Mouse (Mus musculus): Measurements from ENCODE around the gene Maml2. TPM values are rescaled to one million over a fixed set of nuclear protein-coding genes. Genes with fewer than 3 reads are reported as not detected.

Gene Maml2
- polyA plus RNA-seq, 1 experiment, result 1.5 TPM

GRCm38 (mm10) chr9:13323074-13323473 lies 25.3 kb downstream of the Maml2 start:
- no peak overlapping the region for H3K4me3 ChIP-seq (ENCODE audit: insufficient read depth, poor library complexity, severe bottlenecking)
- H3K79me2 ChIP-seq (ENCODE audit: control insufficient read depth, insufficient read depth), result no peaks in the 10 kb centered on the region
- H3K79me3 ChIP-seq (ENCODE audit: low read depth), result no peaks in the 10 kb centered on the region
- H3ac ChIP-seq (ENCODE audit: control insufficient read depth, insufficient read length, low read depth), result no peak overlapping the region
- no peaks in the 10 kb centered on the region for H3K27me3 ChIP-seq (ENCODE audit: control insufficient read depth, insufficient read depth, insufficient read length)
- H3K36me3 ChIP-seq (ENCODE audit: control insufficient read depth, insufficient read depth), result no peaks in the 10 kb centered on the region
- TF ChIP-seq MYOD1 (IDR thresholded peaks at IDR 0.05; ENCODE audit: control insufficient read depth, insufficient read length, low read depth) (peak; percentile 26), CEBPB (IDR thresholded peaks at IDR 0.05; ENCODE audit: low read depth) (no peak)

- no peak overlapping the region for H3K4me3 ChIP-seq (ENCODE audit: insufficient read depth, poor library complexity, severe bottlenecking)
- H3K36me3 ChIP-seq (ENCODE audit: control insufficient read depth, insufficient read depth), result no peaks in the 10 kb centered on the region
- H3K27me3 ChIP-seq (ENCODE audit: control insufficient read depth, insufficient read depth, insufficient read length), result no peaks in the 10 kb centered on the region
- H3ac ChIP-seq (ENCODE audit: control insufficient read depth, insufficient read length, low read depth), result no peak overlapping the region
- TF ChIP-seq MYOD1 (IDR thresholded peaks at IDR 0.05; ENCODE audit: control insufficient read depth, insufficient read length, low read depth) (no peak), CEBPB (IDR thresholded peaks at IDR 0.05; ENCODE audit: low read depth) (no peak), MYOG (IDR thresholded peaks at IDR 0.05; ENCODE audit: control insufficient read depth, extremely low read depth, insufficient read length) (no peak), CTCF (IDR thresholded peaks at IDR 0.05; ENCODE audit: control insufficient read depth, insufficient read depth, insufficient read length) (no peak)
- H3K79me3 ChIP-seq (ENCODE audit: low read depth), result no peaks in the 10 kb centered on the region
- H3K79me2 ChIP-seq (ENCODE audit: control insufficient read depth, insufficient read depth), result no peaks in the 10 kb centered on the region
These were observed 25.9 kb downstream of the Maml2 start for GRCm38 (mm10) chr9:13323612-13324011.

- Histone ChIP-seq H3K27me3 (ENCODE audit: control insufficient read depth, insufficient read depth, insufficient read length) (no peaks in the 10 kb centered on the region), H3K36me3 (ENCODE audit: control insufficient read depth, insufficient read depth) (no peaks in the 10 kb centered on the region), H3K79me3 (ENCODE audit: low read depth) (no peaks in the 10 kb centered on the region), H3K4me3 (ENCODE audit: insufficient read depth, poor library complexity, severe bottlenecking) (no peak overlapping the region), H3ac (ENCODE audit: control insufficient read depth, insufficient read length, low read depth) (no peak overlapping the region), H3K79me2 (ENCODE audit: control insufficient read depth, insufficient read depth) (no peaks in the 10 kb centered on the region)
- TF ChIP-seq USF1 (IDR thresholded peaks at IDR 0.05; ENCODE audit: low read depth) (no peak), MYOD1 (IDR thresholded peaks at IDR 0.05; ENCODE audit: control insufficient read depth, insufficient read length, low read depth) (no peak), CTCF (IDR thresholded peaks at IDR 0.05; ENCODE audit: control insufficient read depth, insufficient read depth, insufficient read length) (no peak), MAX (IDR thresholded peaks at IDR 0.05) (no peak), MYOG (IDR thresholded peaks at IDR 0.05; ENCODE audit: control insufficient read depth, extremely low read depth, insufficient read length) (no peak), FOSL1 (IDR thresholded peaks at IDR 0.05; ENCODE audit: insufficient read depth, low read length, poor library complexity, severe bottlenecking) (no peak), CEBPB (IDR thresholded peaks at IDR 0.05; ENCODE audit: low read depth) (no peak)
These were observed 116.5 kb downstream of the Maml2 start for GRCm38 (mm10) chr9:13414230-13414766.

- H3K79me3 ChIP-seq (ENCODE audit: low read depth), result no peaks in the 10 kb centered on the region
- peak overlapping the region; percentile 42 for H3ac ChIP-seq (ENCODE audit: control insufficient read depth, insufficient read length, low read depth)
- H3K4me3 ChIP-seq (ENCODE audit: insufficient read depth, poor library complexity, severe bottlenecking), result no peak overlapping the region
- no peaks in the 10 kb centered on the region for H3K79me2 ChIP-seq (ENCODE audit: control insufficient read depth, insufficient read depth)
- TF ChIP-seq MYOG (IDR thresholded peaks at IDR 0.05; ENCODE audit: control insufficient read depth, extremely low read depth, insufficient read length) (no peak), CTCF (IDR thresholded peaks at IDR 0.05; ENCODE audit: control insufficient read depth, insufficient read depth, insufficient read length) (no peak), MAX (IDR thresholded peaks at IDR 0.05) (no peak), USF1 (IDR thresholded peaks at IDR 0.05; ENCODE audit: low read depth) (no peak), FOSL1 (IDR thresholded peaks at IDR 0.05; ENCODE audit: insufficient read depth, low read length, poor library complexity, severe bottlenecking) (no peak), CEBPB (IDR thresholded peaks at IDR 0.05; ENCODE audit: low read depth) (no peak), MYOD1 (IDR thresholded peaks at IDR 0.05; ENCODE audit: control insufficient read depth, insufficient read length, low read depth) (no peak)
- no peaks in the 10 kb centered on the region for H3K27me3 ChIP-seq (ENCODE audit: control insufficient read depth, insufficient read depth, insufficient read length)
- no peaks in the 10 kb centered on the region for H3K36me3 ChIP-seq (ENCODE audit: control insufficient read depth, insufficient read depth)
These were observed 127.5 kb downstream of the Maml2 start for GRCm38 (mm10) chr9:13425031-13425940.

- H3K4me3 ChIP-seq (ENCODE audit: insufficient read depth, poor library complexity, severe bottlenecking), result no peak overlapping the region
- no peaks in the 10 kb centered on the region for H3K36me3 ChIP-seq (ENCODE audit: control insufficient read depth, insufficient read depth)
- no peaks in the 10 kb centered on the region for H3K79me3 ChIP-seq (ENCODE audit: low read depth)
- H3ac ChIP-seq (ENCODE audit: control insufficient read depth, insufficient read length, low read depth), result no peak overlapping the region
- TF ChIP-seq USF1 (IDR thresholded peaks at IDR 0.05; ENCODE audit: low read depth) (no peak), MAX (IDR thresholded peaks at IDR 0.05) (no peak), FOSL1 (IDR thresholded peaks at IDR 0.05; ENCODE audit: insufficient read depth, low read length, poor library complexity, severe bottlenecking) (no peak), MYOD1 (IDR thresholded peaks at IDR 0.05; ENCODE audit: control insufficient read depth, insufficient read length, low read depth) (no peak), MYOG (IDR thresholded peaks at IDR 0.05; ENCODE audit: control insufficient read depth, extremely low read depth, insufficient read length) (no peak), CTCF (IDR thresholded peaks at IDR 0.05; ENCODE audit: control insufficient read depth, insufficient read depth, insufficient read length) (no peak), CEBPB (IDR thresholded peaks at IDR 0.05; ENCODE audit: low read depth) (no peak)
- H3K79me2 ChIP-seq (ENCODE audit: control insufficient read depth, insufficient read depth), result no peaks in the 10 kb centered on the region
- no peaks in the 10 kb centered on the region for H3K27me3 ChIP-seq (ENCODE audit: control insufficient read depth, insufficient read depth, insufficient read length)
These were observed 131.8 kb downstream of the Maml2 start for GRCm38 (mm10) chr9:13429477-13430125.

Measured in C2C12 (cell line).